Mouse (Mus musculus): ENCODE results near the gene Ctps2.

- TF ChIP-seq CTCF (IDR thresholded peaks at IDR 0.05; ENCODE audit: control insufficient read depth, insufficient read depth, low read length) (no peak), POLR2A (IDR thresholded peaks at IDR 0.05; ENCODE audit: borderline replicate concordance, control insufficient read depth, low read depth, low read length) (no peak)
Measured at GRCm38 (mm10) chrX:163038767-163039166, 137.7 kb downstream of the Ctps2 start.
